Mouse (Mus musculus): Measurements from ENCODE around the gene Srd5a2. TPM values are rescaled to one million over a fixed set of nuclear protein-coding genes. Genes with fewer than 3 reads are reported as not detected.

The Srd5a2 gene
- polyA plus RNA-seq, 1 experiment from 2014 or later = not detected

DNA sequence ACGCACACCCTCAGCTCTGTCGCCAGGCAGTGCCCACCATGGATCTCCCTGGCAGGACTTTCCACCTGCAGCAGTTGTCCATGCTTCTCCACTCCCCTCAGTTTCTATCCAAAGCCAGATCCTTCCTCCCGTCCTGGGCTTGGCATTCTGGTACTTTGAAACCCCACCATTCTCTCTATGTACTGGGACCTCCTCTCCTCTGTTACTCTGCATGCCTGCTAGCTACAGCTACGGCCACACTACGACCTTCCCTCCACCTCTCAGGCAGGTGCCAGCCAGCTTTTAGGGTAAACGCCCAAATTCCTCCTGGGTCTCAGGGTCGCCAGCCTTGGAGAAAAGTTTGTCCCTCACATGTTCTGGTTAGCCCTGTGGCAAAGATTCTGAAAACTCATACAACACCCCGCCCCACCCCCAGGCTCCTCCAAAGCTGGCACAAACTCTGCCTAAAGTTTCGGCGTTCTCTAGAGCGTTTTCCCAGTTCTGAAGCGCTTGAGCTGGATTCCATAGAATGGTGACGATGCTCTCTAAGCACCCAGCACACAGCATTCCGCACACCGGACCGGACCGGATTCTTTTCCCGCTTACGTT lies 607 bp upstream of the Srd5a2 start:
- ATAC-seq = no peak
- Histone ChIP-seq H3K36me3 (ENCODE audit: control insufficient read depth, insufficient read depth) (no peaks in the 10 kb centered on the region), H3K9ac (replicated peaks; ENCODE audit: low read depth, low read length) (no peak overlapping the region), H3K4me3 (replicated peaks; ENCODE audit: low read length) (no peak overlapping the region), H3K27ac (ENCODE audit: low read length) (no peak overlapping the region), H3K9me3 (ENCODE audit: control insufficient read depth, low read length) (no peaks in the 10 kb centered on the region), H3K4me2 (ENCODE audit: low read length) (no peak overlapping the region), H3K27me3 (replicated peaks; ENCODE audit: control insufficient read depth, insufficient read depth, low read length) (peaks cover 27% of the 10 kb centered on the region), H3K4me1 (replicated peaks; ENCODE audit: control insufficient read depth, insufficient read depth, low read length) (peaks cover 8% of the 10 kb centered on the region)
- WGBS = 3% methylated on average over 19 of the region's 19 CpGs

- ATAC-seq = no peak
These were observed 4.0 kb downstream of the Srd5a2 start for GRCm38 (mm10) chr17:74043754-74044153.

DNA sequence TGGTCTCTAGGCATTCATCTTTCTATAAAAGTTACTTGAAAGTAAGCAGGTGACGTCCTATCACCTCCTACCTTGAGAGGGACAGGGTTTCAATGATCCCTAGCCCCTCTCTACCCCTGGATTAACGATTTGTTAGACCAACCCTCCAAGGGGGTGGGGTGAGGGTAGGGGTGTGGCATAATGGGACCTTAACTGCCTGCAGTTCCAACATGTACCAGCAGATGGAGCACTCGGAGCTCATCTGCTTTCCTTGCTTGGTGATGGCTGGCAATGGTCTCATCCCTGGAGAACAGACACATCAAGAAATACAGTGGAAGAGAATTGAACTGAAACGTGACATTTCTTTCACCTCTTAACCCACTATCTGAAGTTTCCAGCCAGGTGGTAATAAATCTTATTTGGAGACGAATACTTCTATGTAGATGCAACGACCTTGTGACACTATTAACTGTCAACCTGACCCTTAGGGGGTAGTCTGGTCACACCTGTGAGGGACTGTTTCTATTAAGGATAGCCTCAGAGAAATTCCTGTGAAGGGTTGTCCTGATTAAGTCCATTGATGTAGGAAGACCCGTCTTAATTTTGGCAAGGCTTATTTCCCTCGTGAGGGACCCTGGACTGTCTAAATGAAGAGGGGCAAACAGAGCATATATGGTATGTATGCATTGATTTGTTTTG lies 27.1 kb downstream of the Srd5a2 start:
- H3K36me3 ChIP-seq (ENCODE audit: control insufficient read depth, insufficient read depth) = no peaks in the 10 kb centered on the region
- peaks cover 3% of the 10 kb centered on the region; the same call in 1 of the 2 replicates for H3K4me1 ChIP-seq (replicated peaks; ENCODE audit: control insufficient read depth, insufficient read depth, low read length)
- peak; percentile 91 for ATAC-seq
- no peak overlapping the region for H3K27ac ChIP-seq (ENCODE audit: low read length)
- peak overlapping the region; percentile 40 for H3K4me2 ChIP-seq (ENCODE audit: low read length)
- no peaks in the 10 kb centered on the region for H3K9me3 ChIP-seq (ENCODE audit: control insufficient read depth, low read length)
- no peak overlapping the region for H3K4me3 ChIP-seq (replicated peaks; ENCODE audit: low read length)
- no peak overlapping the region for H3K9ac ChIP-seq (replicated peaks; ENCODE audit: low read depth, low read length)
- WGBS = 41% methylated on average over 8 of the region's 8 CpGs
- H3K27me3 ChIP-seq (replicated peaks; ENCODE audit: control insufficient read depth, insufficient read depth, low read length) = no peaks in the 10 kb centered on the region

More at GRCm38 (mm10) chr17:74043754-74044153, 4.0 kb downstream of the Srd5a2 start:
- Histone ChIP-seq H3K9ac (replicated peaks; ENCODE audit: low read depth, low read length) (no peak overlapping the region), H3K4me2 (ENCODE audit: low read length) (no peak overlapping the region), H3K4me3 (replicated peaks; ENCODE audit: low read length) (no peak overlapping the region), H3K4me1 (replicated peaks; ENCODE audit: control insufficient read depth, insufficient read depth, low read length) (peaks cover 8% of the 10 kb centered on the region), H3K27ac (ENCODE audit: low read length) (no peak overlapping the region), H3K9me3 (ENCODE audit: control insufficient read depth, low read length) (no peaks in the 10 kb centered on the region), H3K27me3 (replicated peaks; ENCODE audit: control insufficient read depth, insufficient read depth, low read length) (peaks cover 23% of the 10 kb centered on the region), H3K36me3 (ENCODE audit: control insufficient read depth, insufficient read depth) (no peaks in the 10 kb centered on the region)
- 29% methylated on average over 4 of the region's 4 CpGs for WGBS

- 80% methylated on average over 4 of the region's 4 CpGs for WGBS
- Histone ChIP-seq H3K27me3 (replicated peaks; ENCODE audit: control insufficient read depth, insufficient read depth, low read length) (no peaks in the 10 kb centered on the region), H3K27ac (ENCODE audit: low read length) (no peak overlapping the region), H3K9me3 (ENCODE audit: control insufficient read depth, low read length) (no peaks in the 10 kb centered on the region), H3K9ac (replicated peaks; ENCODE audit: low read depth, low read length) (no peak overlapping the region), H3K4me1 (replicated peaks; ENCODE audit: control insufficient read depth, insufficient read depth, low read length) (peaks cover 3% of the 10 kb centered on the region; the same call in 1 of the 2 replicates), H3K4me2 (ENCODE audit: low read length) (no peak overlapping the region), H3K4me3 (replicated peaks; ENCODE audit: low read length) (no peak overlapping the region), H3K36me3 (ENCODE audit: control insufficient read depth, insufficient read depth) (no peaks in the 10 kb centered on the region)
- no peak for ATAC-seq
These were observed 29.4 kb downstream of the Srd5a2 start for GRCm38 (mm10) chr17:74018281-74018680.

GRCm38 (mm10) chr17:74017649-74018048 lies 30.1 kb downstream of the Srd5a2 start:
- H3K4me2 ChIP-seq (ENCODE audit: low read length) = no peak overlapping the region
- no peak overlapping the region for H3K4me3 ChIP-seq (replicated peaks; ENCODE audit: low read length)
- peaks cover 3% of the 10 kb centered on the region; the same call in 1 of the 2 replicates for H3K4me1 ChIP-seq (replicated peaks; ENCODE audit: control insufficient read depth, insufficient read depth, low read length)
- H3K9ac ChIP-seq (replicated peaks; ENCODE audit: low read depth, low read length) = no peak overlapping the region
- WGBS = 97% methylated on average over 1 of the region's 1 CpGs
- no peaks in the 10 kb centered on the region for H3K27me3 ChIP-seq (replicated peaks; ENCODE audit: control insufficient read depth, insufficient read depth, low read length)
- no peaks in the 10 kb centered on the region for H3K36me3 ChIP-seq (ENCODE audit: control insufficient read depth, insufficient read depth)
- H3K9me3 ChIP-seq (ENCODE audit: control insufficient read depth, low read length) = no peaks in the 10 kb centered on the region
- no peak for ATAC-seq
- no peak overlapping the region for H3K27ac ChIP-seq (ENCODE audit: low read length)

GRCm38 (mm10) chr17:74015128-74015527 lies 32.6 kb downstream of the Srd5a2 start:
- H3K4me3 ChIP-seq (replicated peaks; ENCODE audit: low read length) = no peak overlapping the region
- no peaks in the 10 kb centered on the region for H3K27me3 ChIP-seq (replicated peaks; ENCODE audit: control insufficient read depth, insufficient read depth, low read length)
- H3K9ac ChIP-seq (replicated peaks; ENCODE audit: low read depth, low read length) = no peak overlapping the region
- H3K4me2 ChIP-seq (ENCODE audit: low read length) = no peak overlapping the region
- WGBS = 89% methylated on average over 6 of the region's 6 CpGs
- H3K27ac ChIP-seq (ENCODE audit: low read length) = no peak overlapping the region
- no peaks in the 10 kb centered on the region for H3K36me3 ChIP-seq (ENCODE audit: control insufficient read depth, insufficient read depth)
- no peak for ATAC-seq
- H3K9me3 ChIP-seq (ENCODE audit: control insufficient read depth, low read length) = no peaks in the 10 kb centered on the region
- H3K4me1 ChIP-seq (replicated peaks; ENCODE audit: control insufficient read depth, insufficient read depth, low read length) = no peaks in the 10 kb centered on the region

DNA sequence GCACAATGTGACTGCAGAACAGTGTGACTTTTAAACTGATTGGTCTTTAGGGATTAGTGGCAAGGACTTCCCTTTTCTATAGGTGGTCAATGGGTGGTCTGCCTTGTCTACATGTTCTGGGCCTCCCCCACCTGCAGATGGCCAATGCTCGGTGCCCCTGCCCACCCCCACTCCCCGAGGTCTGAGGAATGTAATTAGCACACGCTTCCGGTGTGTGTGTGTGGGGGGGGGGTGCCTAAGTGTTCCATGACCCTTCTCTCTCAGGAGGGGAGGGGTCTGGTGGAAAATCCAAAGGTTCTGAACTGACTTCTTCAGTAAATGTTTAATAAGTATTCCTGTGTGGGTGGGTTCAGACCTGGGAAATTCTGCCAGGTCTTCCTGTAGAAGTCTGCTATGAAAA lies 39.0 kb downstream of the Srd5a2 start:
- Histone ChIP-seq H3K27ac (ENCODE audit: low read length) (no peak overlapping the region), H3K9me3 (ENCODE audit: control insufficient read depth, low read length) (no peaks in the 10 kb centered on the region), H3K9ac (replicated peaks; ENCODE audit: low read depth, low read length) (no peak overlapping the region), H3K36me3 (ENCODE audit: control insufficient read depth, insufficient read depth) (no peaks in the 10 kb centered on the region), H3K4me2 (ENCODE audit: low read length) (no peak overlapping the region), H3K4me1 (replicated peaks; ENCODE audit: control insufficient read depth, insufficient read depth, low read length) (no peaks in the 10 kb centered on the region), H3K27me3 (replicated peaks; ENCODE audit: control insufficient read depth, insufficient read depth, low read length) (no peaks in the 10 kb centered on the region), H3K4me3 (replicated peaks; ENCODE audit: low read length) (no peak overlapping the region)
- ATAC-seq = no peak
- WGBS = 53% methylated on average over 4 of the region's 4 CpGs

GRCm38 (mm10) chr17:74007001-74007400 lies 40.7 kb downstream of the Srd5a2 start:
- Histone ChIP-seq H3K4me1 (replicated peaks; ENCODE audit: control insufficient read depth, insufficient read depth, low read length) (no peaks in the 10 kb centered on the region), H3K9ac (replicated peaks; ENCODE audit: low read depth, low read length) (no peak overlapping the region), H3K36me3 (ENCODE audit: control insufficient read depth, insufficient read depth) (no peaks in the 10 kb centered on the region), H3K4me2 (ENCODE audit: low read length) (no peak overlapping the region), H3K27me3 (replicated peaks; ENCODE audit: control insufficient read depth, insufficient read depth, low read length) (no peaks in the 10 kb centered on the region), H3K27ac (ENCODE audit: low read length) (no peak overlapping the region), H3K4me3 (replicated peaks; ENCODE audit: low read length) (no peak overlapping the region), H3K9me3 (ENCODE audit: control insufficient read depth, low read length) (no peaks in the 10 kb centered on the region)
- ATAC-seq = no peak
- 88% methylated on average over 8 of the region's 8 CpGs for WGBS

GRCm38 (mm10) chr17:74002396-74002795 lies 45.3 kb downstream of the Srd5a2 start:
- 69% methylated on average over 2 of the region's 2 CpGs for WGBS
- no peak for ATAC-seq

More at GRCm38 (mm10) chr17:74002396-74002795, 45.3 kb downstream of the Srd5a2 start:
- Histone ChIP-seq H3K4me1 (replicated peaks; ENCODE audit: control insufficient read depth, insufficient read depth, low read length) (no peaks in the 10 kb centered on the region), H3K27me3 (replicated peaks; ENCODE audit: control insufficient read depth, insufficient read depth, low read length) (no peaks in the 10 kb centered on the region), H3K27ac (ENCODE audit: low read length) (no peak overlapping the region), H3K4me2 (ENCODE audit: low read length) (no peak overlapping the region), H3K4me3 (replicated peaks; ENCODE audit: low read length) (no peak overlapping the region), H3K9me3 (ENCODE audit: control insufficient read depth, low read length) (no peaks in the 10 kb centered on the region), H3K36me3 (ENCODE audit: control insufficient read depth, insufficient read depth) (no peaks in the 10 kb centered on the region), H3K9ac (replicated peaks; ENCODE audit: low read depth, low read length) (no peak overlapping the region)

Measured in forebrain, embryonic 16.5 days (tissue).